Mouse (Mus musculus) left cerebral cortex, postnatal 14 days (tissue): Measurements from ENCODE around the gene B4galnt1. TPM values are rescaled to one million over a fixed set of nuclear protein-coding genes. Genes with fewer than 3 reads are reported as not detected.

Source experiments
- DNase-seq, 2 experiments: peaks; one replicate each; pipeline ENCODE4 v3.0.0; 2021 to 2022; ENCODE audit warnings: low spot score in 2 of 2, mixed read lengths in 1 of 2
- intact Hi-C: fragments of 180-260 bp; cut with DNase I; formaldehyde crosslinking; loops from one replicate; pipeline ENCODE4 v1.15.1; 2025
- total RNA-seq, 2 experiments: library from RNA; stranded (reverse); gene quantifications; 2 replicates each; pipeline ENCODE4 v1.2.3; 2021

Gene B4galnt1
- total RNA-seq, 2 experiments from 2014 or later: 108 to 110 TPM

DNA sequence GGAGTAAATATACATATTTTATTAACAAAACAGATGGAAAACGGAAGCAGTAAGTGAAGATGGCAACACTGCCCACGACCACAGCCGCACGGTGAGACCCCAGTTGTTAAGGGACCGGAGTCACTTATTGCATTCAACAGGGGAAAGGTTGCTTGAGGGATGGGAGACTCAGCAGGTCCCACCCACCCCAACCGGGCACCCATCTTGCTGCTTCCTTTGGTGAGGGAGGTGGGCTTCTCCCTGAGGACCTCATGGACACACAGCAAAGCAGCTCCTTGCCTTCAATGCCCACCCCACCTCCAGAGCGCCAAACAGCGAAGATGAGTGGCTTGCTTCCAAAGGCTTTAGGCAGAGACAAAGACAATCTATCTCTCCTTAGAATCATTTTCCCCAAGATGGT, 32.1 kb downstream of the B4galnt1 start:
- intact Hi-C loops: no loop called here
- no peak for DNase-seq

DNA sequence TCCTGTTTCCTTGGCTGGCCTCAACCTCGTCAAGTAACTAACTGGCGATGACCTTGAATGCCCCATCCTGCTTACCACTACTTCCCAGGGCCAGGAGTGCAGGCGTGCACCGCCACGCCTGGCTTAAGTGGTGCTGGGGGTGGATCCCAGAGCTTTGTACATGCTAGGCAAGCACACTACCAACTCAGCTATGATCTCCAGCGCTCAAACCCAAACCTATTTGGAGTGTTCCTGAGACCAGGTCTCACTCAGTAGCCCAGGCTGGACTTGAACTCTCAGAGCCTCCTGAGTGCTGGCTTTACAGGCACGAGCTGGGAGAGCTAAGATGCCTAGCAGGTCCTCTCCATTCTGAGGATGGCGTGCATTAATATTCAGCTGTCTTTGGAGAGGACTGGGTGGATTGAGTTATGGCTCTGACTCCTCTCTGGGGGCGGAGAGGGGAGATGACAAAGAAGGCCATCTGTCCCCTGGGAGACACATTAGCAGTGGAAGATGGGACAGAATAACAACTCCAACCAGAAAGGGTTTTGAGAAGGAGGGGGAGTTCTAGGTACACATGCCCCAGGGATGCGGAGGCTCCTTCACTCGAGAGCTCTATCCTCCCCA, 32.6 kb downstream of the B4galnt1 start:
- intact Hi-C loops: no loop called here
- no peak for DNase-seq

DNA sequence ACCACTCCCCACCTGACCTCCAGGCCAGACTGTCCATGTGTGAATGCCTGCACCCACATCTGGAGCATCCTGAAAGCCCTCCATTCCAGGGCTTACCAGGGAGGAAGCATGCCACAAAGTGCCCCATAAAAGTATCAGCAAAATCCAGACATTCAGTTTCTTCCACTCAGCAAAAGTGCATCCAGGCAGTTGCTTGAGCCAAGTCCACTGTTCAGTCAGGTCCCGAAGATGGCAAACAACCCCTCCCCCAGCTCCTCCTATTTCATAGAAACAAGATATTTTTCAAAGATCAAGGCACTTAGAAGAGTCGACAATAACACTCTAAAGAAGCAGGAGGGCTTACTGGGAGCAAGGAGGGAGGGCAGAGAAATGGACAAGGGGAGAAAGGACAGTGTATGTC, 33.5 kb downstream of the B4galnt1 start:
- intact Hi-C loops: no loop called here
- no peak for DNase-seq

DNA sequence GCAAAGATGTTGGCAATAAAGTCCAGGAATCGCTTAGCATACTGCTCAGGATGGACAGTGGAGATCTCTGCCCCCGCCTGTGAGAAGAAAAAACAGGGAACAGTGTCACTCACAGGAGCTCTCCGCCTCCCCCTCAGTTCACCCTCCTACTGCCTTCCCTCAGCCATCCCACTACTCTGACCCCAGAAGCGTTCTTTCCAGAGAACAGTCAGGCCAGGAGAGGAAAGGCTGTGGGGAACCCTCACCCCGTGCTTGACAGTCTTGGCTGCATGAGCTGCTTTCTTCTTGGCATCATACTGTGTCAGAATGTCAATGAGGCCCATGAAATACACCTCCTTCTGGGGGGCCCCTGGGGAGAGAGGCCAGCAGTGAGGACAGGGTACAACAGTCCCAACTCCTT, 34.0 kb downstream of the B4galnt1 start:
- DNase-seq: no peak
- intact Hi-C loops: no loop called here

DNA sequence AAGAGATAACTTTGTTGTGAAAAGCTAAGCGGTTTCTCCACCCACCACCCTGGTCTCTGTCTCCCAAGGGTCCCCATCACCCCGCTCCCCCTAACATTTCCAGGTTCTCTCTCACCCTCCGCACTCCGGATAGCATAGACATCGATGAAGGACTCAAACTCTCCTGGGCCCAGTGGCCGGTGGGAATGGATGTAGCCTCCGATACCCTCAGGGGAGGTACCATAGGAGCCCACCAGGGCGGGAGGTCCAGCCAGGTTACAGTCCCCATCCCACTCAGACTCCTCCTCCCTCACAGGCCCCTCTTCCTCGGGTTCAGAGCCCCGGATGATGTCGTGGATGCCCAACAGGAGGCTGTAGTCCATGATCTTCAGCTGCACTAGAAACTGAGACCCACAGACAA, 34.4 kb downstream of the B4galnt1 start:
- no peak for DNase-seq
- intact Hi-C loops: no loop called here

DNA sequence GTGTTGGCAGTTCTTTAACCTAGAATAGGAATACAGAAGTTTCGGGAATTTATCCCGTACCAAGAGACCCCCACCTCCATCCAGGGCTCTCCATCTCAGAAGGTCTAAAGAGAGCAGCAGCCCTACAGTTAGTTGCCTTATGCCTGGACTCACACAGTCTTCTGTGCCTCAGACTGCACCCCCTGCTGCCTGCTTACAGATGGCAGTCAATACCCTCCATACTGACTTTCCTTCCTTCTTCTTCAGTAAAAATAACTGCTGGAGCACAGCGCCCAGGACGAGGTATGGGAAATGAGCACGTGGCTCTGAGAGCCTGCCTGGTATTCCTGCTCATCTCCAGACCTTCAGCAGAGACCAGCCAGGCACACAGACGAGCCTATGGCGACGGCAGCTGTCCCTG, 35.3 kb downstream of the B4galnt1 start:
- DNase-seq: no peak
- intact Hi-C loops: no loop called here

DNA sequence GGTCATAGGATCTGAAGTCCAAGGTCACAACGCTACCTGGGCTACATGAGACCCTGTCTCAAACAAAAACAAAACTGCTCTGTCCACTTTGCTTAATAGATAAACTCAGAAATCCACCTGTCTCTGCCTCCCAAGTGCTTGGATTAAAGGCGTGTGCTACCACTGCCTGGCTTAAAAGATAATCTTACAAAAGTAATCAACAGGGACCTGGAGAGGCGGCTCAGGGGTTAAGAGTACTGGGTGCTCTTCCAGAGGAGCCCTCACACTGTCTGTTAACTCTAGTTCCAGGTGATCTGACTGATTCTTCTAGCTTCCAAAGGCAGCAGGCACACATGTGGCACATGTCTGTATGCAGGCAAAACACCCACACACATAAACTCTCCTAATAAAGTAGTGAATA, 38.1 kb downstream of the B4galnt1 start:
- intact Hi-C loops: no loop called here
- no peak for DNase-seq

DNA sequence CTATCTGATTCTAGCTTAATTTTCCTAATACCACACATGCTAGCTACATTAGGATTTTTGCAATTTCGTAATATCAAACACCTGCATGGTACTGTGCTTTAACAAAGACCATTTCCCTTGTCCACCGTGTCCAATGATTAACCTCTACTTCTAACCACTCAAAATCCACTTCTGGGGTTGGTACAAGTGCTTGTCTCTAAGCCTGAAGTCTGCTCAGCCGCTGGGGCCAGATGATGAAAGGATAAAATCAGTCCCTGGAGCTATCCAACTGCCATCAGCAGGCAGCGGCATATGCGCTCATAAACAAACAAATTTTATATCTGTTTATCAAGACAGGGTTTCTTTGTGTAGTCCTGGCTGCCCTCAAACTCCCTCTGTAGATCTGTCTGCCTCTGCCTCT, 39.6 kb downstream of the B4galnt1 start:
- intact Hi-C loops: no loop called here
- no peak for DNase-seq

DNA sequence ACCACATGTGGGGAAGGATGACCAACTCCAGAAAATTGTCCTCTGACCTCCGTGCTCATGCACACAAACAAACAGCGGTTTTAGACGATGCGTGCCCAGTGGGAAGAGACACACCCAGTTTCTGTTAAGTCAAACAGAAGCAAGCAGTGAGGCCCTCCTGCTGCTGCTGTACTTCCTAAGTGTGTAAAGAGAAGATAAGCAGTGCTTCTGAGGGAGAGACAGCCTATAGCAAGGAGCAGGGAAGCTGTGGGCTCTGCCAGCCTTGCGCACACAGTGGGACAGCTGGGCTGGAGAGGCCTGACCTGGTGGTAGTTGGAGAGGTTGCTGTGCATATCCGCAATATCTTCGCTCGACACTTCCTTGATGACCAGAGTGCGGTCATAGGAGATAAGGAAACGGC, 40.3 kb downstream of the B4galnt1 start:
- DNase-seq: no peak
- intact Hi-C loops: no loop called here

DNA sequence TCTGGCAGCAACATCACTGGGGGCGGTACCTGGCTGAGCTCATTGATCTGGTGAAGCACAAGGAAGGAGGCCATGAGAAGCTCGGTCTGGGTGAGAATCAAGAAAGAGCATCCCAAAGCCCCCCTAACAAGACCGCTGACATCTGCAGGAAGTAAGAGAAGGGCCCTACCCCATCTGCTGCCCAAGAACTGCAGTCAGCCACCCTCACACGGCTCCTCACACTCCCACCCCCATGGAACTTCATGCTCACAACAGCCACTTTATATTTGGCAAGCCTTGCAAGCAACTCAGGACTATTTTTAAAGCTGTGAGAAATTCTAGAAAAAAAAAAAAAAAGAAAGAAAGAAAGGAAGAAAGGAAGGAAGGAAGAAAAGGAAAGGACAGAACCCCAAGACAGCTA, 43.9 kb downstream of the B4galnt1 start:
- peak in 1 of 2 experiments; percentile 71 for DNase-seq

DNA sequence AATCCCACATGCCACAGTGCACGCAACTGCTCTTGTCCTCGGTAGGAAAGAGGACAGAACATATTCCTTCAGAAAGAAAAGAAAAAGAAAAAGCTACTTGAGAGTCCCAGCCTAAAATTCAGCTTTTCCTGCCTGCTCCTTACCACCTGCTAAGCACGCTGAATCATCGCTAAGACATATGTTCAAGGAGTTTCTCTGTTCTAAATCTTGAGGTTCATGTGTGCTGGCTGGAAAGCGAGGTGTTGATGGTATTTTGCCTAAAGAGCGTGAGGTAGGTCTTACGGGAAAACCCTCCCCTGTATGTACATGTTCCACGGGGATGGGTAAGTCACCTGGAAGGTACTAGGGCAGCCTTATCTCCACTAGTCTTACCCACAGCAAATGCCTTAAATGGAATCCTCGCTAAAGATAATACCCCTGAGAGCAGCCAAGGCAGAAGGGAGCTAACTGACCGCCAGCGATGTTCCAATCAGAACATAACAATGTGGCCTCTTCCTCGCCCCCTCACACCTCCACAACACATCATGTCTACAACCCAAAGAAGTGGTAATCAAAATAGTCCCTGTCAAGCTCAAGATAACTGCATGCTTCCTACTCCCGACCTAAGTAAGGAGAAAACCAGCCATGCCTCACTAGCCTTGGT, 45.0 kb downstream of the B4galnt1 start:
- no peak for DNase-seq
- intact Hi-C loops: no loop called here

More for the DNA sequence above, 43.9 kb downstream of the B4galnt1 start:
- intact Hi-C loops: no loop called here

DNA sequence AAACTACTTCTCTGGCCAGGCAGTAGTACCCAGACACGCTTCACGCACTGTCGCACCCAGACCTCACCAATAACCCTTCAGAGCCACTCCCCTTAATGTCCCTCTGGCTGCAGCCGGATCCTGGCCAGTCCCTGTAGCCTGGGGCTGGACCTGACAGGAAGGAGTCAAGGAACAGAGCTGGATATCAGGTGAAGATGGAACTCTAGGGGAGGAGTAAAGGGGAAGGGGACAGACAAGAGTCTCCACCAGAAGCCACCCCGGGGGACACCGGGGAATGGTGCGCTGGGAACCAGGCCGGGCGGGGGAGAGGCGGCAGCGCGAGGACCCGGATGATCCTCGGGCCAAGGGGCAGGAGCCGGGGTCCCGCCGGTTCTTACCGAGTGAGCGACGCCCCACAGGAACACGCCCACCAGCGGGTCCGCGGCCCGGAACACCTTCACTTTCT, 46.0 kb downstream of the B4galnt1 start:
- no peak for DNase-seq
- intact Hi-C loops: no loop called here

DNA sequence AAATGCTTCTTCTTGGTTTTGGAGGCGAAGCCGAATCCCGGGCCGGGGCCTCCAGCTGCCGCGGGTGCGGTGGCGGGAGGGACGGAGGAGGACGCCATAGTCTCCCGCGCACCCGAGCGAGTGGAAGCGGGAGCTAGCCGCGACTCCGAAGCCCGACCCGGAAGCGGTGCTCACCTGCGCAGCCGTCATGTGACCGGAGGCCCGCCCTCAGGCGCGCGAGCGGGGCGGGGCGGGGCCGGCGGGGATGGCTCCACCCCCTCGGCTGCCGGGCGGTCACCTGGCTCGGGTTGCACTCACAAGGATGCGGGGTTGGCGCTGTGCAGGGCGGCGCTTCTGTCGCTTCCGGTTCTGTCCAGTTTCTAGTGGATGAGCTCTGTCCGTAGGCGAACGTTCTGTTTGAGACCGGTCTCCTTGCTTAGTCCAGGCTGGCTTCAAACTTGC, 46.4 kb downstream of the B4galnt1 start, which contains the start of gene Pip4k2c:
TSS of gene Pip4k2c (minus strand) at position 172 of the 441 bp plus-strand sequence.
- intact Hi-C loops: no loop called here
- DNase-seq: peak; percentile 85 to 88

DNA sequence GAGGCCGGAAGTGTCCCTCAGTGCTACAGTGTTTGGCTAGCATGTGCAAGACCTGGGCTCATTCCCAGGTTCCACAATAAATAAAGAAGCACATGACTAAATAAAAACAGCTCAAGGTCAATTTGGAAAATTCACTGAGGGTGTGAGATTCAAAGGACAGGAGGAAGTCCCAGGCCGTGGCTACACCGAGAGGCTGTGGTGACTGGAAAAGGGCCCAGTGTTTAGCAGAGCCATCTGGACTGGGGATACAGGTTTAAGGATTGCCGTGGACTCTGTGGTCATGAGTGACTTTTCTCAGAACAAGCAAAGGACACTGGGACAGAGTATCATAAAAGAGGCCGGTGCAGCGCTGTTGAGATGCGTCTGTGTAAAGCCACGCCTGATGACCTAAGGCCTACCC, 48.2 kb downstream of the B4galnt1 start:
- intact Hi-C loops: no loop called here
- DNase-seq: no peak

DNA sequence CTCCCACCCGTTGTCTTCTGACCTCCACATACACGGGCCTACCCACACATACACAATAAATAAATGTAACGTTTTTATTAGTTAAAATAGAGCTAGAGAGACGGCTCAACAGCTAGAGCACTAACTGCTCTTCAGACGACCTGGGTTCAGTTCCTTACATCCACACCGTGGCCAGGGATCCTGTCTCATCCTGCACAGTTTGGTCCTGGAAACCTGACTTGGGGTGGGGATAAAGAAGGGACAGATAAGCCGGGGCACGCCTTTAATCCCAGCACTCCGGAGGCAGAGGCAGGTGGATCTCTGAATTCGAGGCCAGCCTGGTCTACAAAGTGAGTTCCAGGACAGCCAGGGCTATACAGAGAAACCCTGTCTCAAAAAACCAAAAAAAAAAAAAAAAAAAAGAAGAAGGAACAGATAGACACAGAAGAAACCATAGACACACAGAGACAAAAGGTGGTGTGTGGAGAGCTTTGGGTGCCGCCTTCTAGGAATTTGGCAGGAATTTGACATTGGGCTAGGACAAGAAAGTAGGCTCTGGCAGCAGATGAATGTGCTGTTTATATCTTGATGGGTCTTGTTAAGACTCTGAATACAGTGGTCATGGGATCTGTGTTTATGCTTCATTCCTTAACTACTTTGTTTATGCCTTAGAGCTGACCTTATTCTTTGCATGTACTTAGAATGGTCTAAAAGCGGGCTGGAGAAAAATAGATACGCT, 48.8 kb downstream of the B4galnt1 start:
- intact Hi-C loops: no loop called here
- no peak for DNase-seq

DNA sequence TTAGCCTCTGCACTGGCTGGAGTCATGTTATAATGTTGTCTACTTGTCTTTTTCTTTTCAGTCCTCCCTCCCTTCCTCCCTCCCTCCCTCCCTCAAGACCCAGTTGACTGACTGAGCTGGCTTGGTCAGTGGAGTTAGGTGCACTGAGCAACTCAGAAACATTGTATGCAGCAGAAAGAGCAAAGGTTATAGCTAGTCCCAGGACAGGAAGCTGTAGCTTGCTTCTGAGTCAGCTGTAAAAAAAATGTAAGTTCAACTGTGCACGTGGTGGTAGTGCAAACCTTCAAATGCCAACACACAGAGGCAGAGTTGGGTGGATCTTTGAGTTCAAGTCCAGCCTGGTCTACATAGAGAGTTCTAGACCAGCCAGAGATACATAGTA, 49.4 kb downstream of the B4galnt1 start:
- no peak for DNase-seq
- intact Hi-C loops: no loop called here

DNA sequence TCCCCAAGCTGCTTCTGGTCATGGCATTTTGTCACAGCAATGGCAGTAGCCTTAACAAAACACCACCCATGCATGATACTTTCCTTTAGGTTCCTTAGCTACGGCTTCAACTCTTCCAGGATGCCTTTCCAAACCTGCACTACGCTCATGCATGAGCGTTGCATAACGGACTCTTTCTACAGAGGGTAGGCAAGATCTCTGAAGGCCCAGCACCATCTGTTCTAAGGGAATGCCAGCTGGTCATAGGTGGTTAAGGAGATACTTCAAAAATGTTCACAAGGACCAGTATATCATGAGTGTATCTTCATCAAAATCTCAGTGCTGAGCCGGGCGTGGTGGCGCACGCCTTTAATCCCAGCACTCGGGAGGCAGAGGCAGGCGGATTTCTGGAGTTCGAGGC, 51.4 kb downstream of the B4galnt1 start:
- no peak for DNase-seq
- intact Hi-C loops: no loop called here

DNA sequence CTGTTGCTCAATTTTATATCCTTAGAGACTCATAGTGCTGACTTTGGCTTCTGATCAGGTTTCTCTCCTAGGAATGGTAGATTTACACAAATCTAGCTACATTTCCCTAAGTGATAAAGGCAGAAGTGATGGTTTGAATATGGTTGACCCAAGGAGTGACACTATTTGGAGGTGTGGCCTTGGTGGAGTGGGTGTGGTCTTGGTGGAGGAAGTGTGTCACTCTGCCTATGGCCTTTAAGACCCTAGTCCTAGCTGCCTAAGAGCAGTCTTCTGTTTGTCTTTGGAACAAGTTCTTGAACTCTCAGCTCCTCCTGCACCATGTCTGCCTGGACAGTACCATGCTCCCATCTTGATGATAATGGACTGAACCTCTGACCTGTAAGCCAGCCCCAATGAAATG, 52.2 kb downstream of the B4galnt1 start:
- intact Hi-C loops: no loop called here
- no peak for DNase-seq

DNA sequence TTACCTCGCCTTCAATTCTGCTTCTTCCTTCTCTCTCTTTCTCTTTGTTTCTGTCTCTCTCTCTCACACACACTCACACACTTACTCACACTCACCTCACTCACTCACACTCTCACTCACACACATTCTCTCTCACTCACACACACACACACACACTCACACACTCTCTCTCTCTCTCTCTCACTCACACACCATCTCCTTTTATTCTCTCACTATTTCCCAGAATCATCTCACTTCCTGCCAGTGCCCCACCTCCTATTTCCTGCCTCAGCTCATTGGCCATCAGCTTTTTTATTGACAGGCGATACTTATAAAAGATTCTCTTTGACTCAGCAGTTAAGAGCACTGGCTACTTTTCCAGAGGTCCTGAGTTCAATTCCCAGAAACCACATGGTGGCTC, 53.3 kb downstream of the B4galnt1 start:
- DNase-seq: no peak
- intact Hi-C loops: no loop called here
